Mouse (Mus musculus) myocyte (in vitro differentiated cells): ENCODE data around the gene Rtp4.

Experiments used
- MYOD1 ChIP-seq, 3 experiments: IDR thresholded peaks; one replicate each; pipeline ENCODE4 v1.6.1; 2011; ENCODE audit warnings: control low read depth in 2 of 3, low read depth in 2 of 3, mild to moderate bottlenecking in 2 of 3, moderate library complexity in 1 of 3; ENCODE audit not compliant: insufficient read length in 2 of 3, control insufficient read depth in 1 of 3
- POLR2A ChIP-seq: IDR thresholded peaks from one replicate; pipeline ENCODE4 v1.6.1; 2011; ENCODE audit warnings: low read depth, mild to moderate bottlenecking, control low read depth, moderate library complexity; ENCODE audit not compliant: insufficient read length
- TCF12 ChIP-seq: IDR thresholded peaks from one replicate; pipeline ENCODE4 v1.6.1; 2011; ENCODE audit warnings: mild to moderate bottlenecking, control low read depth; ENCODE audit not compliant: poor library complexity, insufficient read depth, severe bottlenecking

DNA sequence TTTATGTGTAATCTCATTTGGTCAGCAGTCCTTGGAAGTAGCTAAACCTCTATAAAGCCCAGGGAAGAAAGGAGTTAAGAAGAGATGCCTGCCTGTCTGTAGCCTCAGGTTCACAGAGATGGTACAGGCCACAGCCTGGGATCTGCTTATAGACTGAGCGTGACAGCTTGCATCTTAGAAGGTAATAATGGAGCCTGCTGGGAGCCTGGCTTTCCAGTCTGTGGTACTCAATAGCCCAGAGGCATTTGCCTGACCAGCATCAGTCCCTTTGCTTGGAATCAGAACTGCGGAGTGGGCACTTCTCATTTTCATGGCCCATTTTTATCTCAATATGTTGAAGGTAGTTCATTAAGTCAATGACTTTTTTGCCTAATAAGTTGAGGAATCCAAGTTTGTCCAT, 54.5 kb downstream of the Rtp4 start:
- no peak for TF ChIP-seq TCF12
- no peak for TF ChIP-seq POLR2A
- no peak for TF ChIP-seq MYOD1 (IDR thresholded peaks at IDR 0.05; ENCODE audit: control insufficient read depth in 1 of 3, insufficient read length in 2 of 3, low read depth in 2 of 3)
